Mouse (Mus musculus) gastrocnemius, postnatal 36 days (tissue): ENCODE measurements around the gene Slc27a1. TPM values are rescaled to one million over a fixed set of nuclear protein-coding genes. Genes with fewer than 3 reads are reported as not detected.

Source experiments
- DNase-seq, 2 experiments: peaks; one replicate each; pipeline ENCODE4 v3.0.0; 2022
- intact Hi-C: fragments of 180-260 bp; cut with DNase I; formaldehyde crosslinking; loops from one replicate; pipeline ENCODE4 v1.15.1; 2025
- total RNA-seq, 2 experiments: library from RNA; stranded (reverse); gene quantifications; 2 replicates each; pipeline ENCODE4 v1.2.3; 2021

Gene Slc27a1
- total RNA-seq, 2 experiments from 2014 or later = 55.9 to 77.1 TPM

DNA sequence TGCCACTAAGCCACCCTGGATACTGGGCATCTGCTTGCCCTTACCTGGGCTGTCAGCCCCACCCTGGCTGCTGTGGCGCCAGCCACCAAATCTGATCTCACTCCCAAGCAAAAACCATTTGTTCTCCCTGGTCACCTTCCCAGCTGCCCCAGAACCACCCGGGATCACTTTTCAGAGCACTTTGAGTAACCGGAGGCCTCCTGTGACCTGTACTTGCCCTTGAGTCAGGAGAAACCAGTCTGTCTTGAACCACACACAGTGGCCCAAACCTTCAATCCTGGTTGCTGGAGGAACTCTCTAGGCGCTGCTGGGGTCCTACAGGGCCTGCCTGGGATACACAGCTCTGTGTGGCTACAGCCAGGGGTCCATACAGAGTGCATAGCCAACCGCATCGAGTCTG lies 15.9 kb upstream of the Slc27a1 start:
- no peak for DNase-seq
- intact Hi-C loops = no loop called here

DNA sequence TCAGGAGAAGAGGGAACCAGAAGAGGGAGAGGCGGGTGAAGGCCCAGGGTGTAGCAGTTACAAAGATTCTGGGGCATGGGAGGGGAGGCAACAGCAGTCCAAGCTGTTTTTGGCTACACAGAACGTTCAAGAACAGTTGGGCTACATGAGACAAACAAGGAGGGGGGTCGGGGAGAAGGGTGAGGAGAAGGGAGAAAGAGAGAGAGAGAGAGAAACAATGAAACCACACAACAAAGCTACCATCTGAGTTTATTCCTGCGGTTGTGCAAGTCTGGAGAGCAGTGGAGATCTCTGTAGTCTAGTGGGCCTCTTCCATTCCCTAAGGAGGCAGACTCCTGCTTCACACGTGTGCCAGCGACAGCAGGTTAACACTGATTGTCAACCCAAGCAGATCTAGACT lies 14.7 kb upstream of the Slc27a1 start:
- no peak for DNase-seq
- intact Hi-C loops = no loop called here

GRCm38 (mm10) chr8:71554644-71555043 lies 14.0 kb upstream of the Slc27a1 start:
- DNase-seq = no peak
- intact Hi-C loops = no loop called here

GRCm38 (mm10) chr8:71558071-71558957 lies 10.4 kb upstream of the Slc27a1 start, which contains the start of gene Tmem221:
Tmem221 (minus strand) TSS chr8:71558871.
- intact Hi-C loops = loop anchor here (2.0 kb wide), 1 partner anchor 74 kb away; no protein-coding TSS in a partner anchor
- no peak for DNase-seq

DNA sequence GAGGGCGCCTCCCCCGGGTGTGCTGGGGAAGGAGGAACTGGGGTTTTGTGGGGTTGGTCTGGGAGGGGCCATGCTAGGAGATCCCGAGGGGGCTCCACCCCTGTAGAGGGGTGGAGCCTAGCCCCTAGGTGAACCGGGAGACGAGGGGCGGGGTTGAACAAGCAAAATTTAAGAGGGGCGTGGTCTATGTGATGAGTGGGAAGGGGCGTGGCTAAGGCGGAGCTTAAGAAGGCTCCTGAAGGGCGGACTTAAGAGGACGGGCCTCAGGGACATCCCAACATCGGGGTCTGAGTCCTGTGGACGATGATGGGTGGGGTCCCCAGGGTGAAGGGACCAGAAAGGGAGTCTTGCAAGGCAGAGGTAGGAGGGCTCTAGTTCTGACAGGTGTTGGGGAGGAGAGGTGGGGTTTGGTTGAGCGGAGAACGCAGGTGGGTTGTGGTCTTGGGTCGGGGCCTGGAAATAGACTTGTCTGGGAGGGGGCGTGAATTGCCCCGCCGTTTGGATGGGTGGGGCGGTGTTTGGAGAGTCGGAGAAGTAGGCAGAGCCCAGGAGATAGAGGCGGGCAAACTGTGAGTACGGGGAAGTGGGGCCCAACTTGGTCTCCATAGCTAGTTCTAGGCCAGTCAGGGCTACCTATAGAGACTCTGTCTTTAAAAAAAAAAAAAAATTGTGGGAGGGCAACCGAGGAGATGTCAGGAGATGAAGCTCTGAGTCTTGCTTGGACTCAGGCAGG lies 9.6 kb upstream of the Slc27a1 start:
- intact Hi-C loops = loop anchor here (2.0 kb wide), 1 partner anchor 74 kb away; no protein-coding TSS in a partner anchor

DNA sequence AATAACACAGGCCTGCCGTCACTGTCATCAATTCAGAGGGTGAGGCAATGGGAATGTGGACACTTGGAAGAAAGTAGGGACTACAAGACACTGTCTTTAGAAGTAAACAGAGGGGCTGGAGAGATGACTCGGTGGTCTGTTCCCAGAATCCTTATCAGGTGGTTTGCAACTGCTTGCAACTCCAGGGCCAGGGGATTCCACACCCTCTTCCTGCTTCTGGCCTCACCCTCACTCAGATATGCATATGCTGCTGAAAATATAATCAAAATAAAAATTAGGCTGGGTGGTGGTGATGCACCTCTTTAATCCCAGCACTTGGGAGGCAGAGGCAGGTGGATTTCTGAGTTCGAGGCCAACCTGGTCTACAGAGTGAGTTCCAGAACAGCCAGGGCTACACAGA lies 8.6 kb upstream of the Slc27a1 start:
- intact Hi-C loops = loop anchor here (2.0 kb wide), 1 partner anchor 101 kb away; no protein-coding TSS in a partner anchor
- DNase-seq = no peak

More for the DNA sequence above, 9.6 kb upstream of the Slc27a1 start:
- DNase-seq = no peak

GRCm38 (mm10) chr8:71560765-71561164 lies 7.9 kb upstream of the Slc27a1 start:
- intact Hi-C loops = loop anchor here (2.0 kb wide), 1 partner anchor 100 kb away; no protein-coding TSS in a partner anchor

GRCm38 (mm10) chr8:71561401-71561800 lies 7.3 kb upstream of the Slc27a1 start:
- intact Hi-C loops = loop anchor here (2.0 kb wide), 1 partner anchor 99 kb away; no protein-coding TSS in a partner anchor
- DNase-seq = peak; percentile 40 to 65

More at GRCm38 (mm10) chr8:71560765-71561164, 7.9 kb upstream of the Slc27a1 start:
- no peak for DNase-seq

DNA sequence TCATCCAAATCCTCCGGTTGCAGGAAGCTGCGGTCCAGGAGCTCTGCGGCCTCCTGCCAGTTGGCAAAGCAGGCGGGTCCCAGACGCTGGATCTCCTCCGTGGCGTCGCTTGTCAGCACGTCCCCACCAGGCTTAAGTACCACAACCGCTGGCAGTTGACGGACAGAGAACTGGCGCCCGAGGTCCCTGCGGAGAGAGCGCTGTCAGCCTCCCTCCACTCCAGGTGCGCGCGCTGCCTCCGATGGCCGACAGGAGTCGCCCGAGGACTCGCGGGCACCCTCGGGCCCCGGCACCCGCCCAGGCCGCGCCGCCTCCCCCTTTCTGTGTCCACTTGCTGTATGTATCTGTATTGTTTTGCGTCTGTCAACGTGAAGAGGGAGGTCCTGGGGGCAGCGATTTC lies 5.9 kb upstream of the Slc27a1 start:
- peak; percentile 73 to 77 for DNase-seq
- intact Hi-C loops = loop anchor here (1.0 kb wide), 1 partner anchor 35 kb away; the partner anchor contains the start of gene Fam129c

GRCm38 (mm10) chr8:71563992-71564391 lies 4.7 kb upstream of the Slc27a1 start:
- intact Hi-C loops = loop anchor here (1.0 kb wide), 1 partner anchor 33 kb away; the partner anchor contains the start of gene Fam129c
- no peak for DNase-seq

DNA sequence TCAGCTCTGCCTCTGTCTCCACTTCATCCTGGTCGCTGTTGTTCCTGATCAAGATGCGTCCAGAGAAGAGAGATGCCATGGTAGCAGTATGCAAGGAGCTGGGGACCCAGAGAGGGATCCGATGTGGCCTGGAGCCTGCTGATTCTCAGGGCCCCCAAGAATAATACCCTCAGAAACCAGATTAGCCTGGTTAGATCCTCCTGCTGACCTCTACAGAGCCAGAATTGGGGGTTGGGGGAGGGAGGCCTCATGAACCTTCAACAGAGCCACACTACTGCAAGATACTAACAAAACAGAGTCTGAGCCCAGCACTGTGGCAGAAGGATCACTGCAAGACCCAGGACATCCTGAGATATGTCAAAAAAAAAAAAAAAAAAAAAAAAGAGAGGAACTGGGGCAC lies 2.2 kb upstream of the Slc27a1 start, which contains the start of gene Nxnl1:
Nxnl1 (minus strand) TSS at position 101 of the 400 bp plus-strand sequence.
- no peak for DNase-seq
- intact Hi-C loops = no loop called here

DNA sequence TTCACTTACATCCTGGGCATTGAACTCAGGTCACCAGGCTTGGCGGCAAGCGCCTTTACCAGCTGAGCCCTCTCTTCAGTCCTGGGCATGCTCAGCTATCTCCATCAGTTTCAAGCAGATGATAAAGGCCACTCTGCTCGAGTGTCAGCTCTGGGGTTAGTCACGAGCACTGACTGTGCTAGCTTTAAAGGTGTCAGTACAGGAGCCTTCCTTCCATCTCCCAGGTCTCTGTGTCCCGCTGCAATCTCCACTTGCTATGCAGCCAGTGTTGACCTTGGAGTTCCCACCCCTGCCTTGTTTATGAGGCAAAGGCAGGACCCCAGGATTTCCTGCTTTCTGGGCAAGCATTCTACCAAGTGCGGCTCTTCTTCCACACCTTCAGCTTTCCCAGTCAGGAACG lies 1.1 kb upstream of the Slc27a1 start:
- intact Hi-C loops = no loop called here
- DNase-seq = no peak

DNA sequence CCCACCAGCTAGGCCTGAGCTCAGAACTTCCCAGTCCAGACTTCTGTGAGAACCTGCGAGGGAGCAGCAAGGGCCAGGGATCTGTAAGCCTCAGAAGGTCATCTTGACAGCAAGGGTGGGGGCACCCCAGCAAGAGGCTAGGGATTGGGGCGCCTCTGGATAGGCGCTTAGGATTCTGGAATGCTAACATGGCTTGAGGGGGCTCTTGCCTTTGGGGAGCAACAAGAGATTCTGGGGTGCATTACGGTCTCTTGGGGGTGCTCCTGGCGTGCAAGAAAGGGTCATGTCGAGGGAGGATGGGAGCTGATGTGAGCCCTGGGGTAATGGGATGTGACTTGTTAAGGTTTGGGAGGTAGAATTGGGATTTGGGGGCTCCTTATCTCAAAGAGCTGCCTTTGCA lies 259 bp downstream of the Slc27a1 start:
- DNase-seq = no peak
- intact Hi-C loops = no loop called here

DNA sequence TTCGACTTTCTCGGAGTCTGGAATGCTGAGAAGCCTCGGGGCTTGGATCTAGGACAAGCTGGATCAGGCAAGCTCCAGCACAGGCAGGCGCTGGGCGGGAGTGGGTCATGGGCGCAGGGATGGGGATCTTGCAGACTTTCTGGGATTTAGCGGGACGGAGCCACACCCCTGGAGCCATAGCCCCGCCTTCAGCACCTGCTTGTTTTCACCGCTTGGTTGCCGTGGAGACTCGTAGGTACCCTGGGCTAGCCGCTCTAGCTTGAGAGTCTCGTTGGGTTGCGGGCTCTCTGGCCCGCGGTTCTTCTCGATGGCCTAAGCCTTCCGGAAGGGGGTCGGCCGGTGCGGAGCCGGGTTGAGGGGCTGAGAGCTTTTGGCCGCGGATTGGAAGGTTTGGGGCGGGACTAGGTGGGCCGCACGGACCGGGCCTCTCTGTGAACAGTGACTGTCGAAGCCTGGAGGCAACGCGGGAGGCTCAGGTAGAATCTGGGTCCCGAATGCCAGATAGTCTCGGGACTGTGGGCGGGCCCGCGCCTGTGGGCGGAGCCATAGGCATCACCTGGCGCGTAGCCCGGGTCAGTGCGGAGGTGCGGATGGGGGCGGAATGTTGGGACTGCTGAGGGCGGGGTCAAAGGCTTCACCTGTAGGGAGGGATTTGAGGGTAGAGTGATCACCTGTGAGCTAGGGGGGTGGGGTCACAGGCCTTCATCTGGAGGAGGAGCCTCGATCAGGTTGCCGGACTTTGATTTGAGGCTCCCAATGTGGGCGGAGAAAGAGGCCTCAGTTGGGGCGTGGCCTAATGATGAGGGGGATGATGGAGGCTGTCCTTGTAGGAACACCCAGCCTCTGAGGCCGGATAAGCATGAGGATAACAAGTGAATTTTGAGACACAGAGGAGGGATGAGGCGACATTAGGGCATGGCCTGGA lies 946 bp downstream of the Slc27a1 start:
- peak; percentile 73 to 81 for DNase-seq
- intact Hi-C loops = no loop called here

- intact Hi-C loops = no loop called here
These were observed 1.7 kb downstream of the Slc27a1 start for GRCm38 (mm10) chr8:71570291-71570954.

DNA sequence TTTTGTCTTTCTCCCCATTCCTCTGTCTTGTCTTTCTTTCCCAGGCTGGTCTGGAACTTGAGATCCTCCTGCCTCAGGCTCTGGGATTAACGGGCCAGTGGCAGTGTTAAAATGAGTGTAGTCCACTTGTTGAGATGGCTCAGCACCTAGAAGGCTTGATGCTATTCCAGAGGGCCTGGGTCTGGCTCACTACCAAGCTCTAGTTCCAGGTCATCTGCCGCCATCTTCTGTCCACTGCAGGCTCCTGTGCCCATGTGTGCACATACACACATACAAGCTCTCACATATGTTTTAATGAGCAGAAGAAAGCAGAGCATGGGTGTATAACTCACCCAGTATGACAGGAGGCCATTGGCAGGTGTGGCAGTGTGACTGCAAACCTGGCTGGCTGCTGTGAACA lies 3.4 kb downstream of the Slc27a1 start:
- intact Hi-C loops = no loop called here
- DNase-seq = no peak

More at GRCm38 (mm10) chr8:71570291-71570954, 1.7 kb downstream of the Slc27a1 start:
- peak; percentile 80 to 83 for DNase-seq

GRCm38 (mm10) chr8:71572847-71573633 lies 4.4 kb downstream of the Slc27a1 start:
- peak in 1 of 2 experiments; percentile 42 for DNase-seq
- intact Hi-C loops = no loop called here

GRCm38 (mm10) chr8:71574426-71574825 lies 5.7 kb downstream of the Slc27a1 start:
- intact Hi-C loops = no loop called here
- DNase-seq = no peak
